Comparison of ENCODE assay signal across 13 mouse cellular contexts in the genomic region with DNA sequence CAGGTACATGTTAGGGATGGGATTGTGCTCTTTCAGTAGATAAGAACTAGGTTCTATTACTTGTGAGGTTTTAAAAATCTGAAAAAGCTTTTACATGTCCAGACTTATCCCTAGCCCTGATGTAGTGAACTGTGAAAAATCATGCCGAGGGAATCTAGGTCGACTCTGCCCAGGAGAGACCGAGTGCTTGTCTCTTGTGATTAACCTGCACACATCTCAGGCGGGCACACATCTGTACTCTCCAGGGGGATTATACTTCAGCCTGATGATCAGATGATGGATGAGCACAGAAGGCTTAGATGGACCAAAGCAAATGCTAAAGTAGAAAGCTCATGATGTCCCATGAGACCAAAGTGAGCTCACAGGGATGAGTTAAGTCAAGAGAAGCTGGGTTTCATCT.
"Had no signal": no experiment of that assay in that cellular context is flagged by ENCODE, and none has a peak within 500 bp of the region (broad histone marks: within the 10 kb centered on the region; RNA-seq: fewer than 3 reads in every experiment).

No protein-coding gene starts in this region.

- H3K9me3 ChIP-seq: kidney, embryonic 15.5 days; limb, embryonic 13.5 days; midbrain, embryonic 12.5 days; neural tube, embryonic 13.5 days; stomach, embryonic 15.5 days had no signal

- H3K27me3 ChIP-seq: kidney, embryonic 15.5 days; limb, embryonic 13.5 days; midbrain, embryonic 12.5 days; neural tube, embryonic 13.5 days; stomach, embryonic 15.5 days had no signal

- ATAC-seq: midbrain, embryonic 16.5 days had no signal

- DNase-seq: kidney, postnatal 14 days; left cerebral cortex, postnatal 4 days; lung, adult 18-20 months; right cerebral cortex, postnatal 4 days; thymus, adult 2 months; thymus, postnatal 25 days had no signal

- H3K4me2 ChIP-seq: kidney, embryonic 15.5 days; limb, embryonic 13.5 days; midbrain, embryonic 12.5 days; neural tube, embryonic 13.5 days; stomach, embryonic 15.5 days had no signal

- H3K27ac ChIP-seq: kidney, embryonic 15.5 days; limb, embryonic 13.5 days; liver, embryonic 14.5 days; midbrain, embryonic 12.5 days; neural tube, embryonic 13.5 days; stomach, embryonic 15.5 days had no signal

- H3K4me1 ChIP-seq: kidney, embryonic 15.5 days; limb, embryonic 13.5 days; midbrain, embryonic 12.5 days; stomach, embryonic 15.5 days had no signal

- H3K36me3 ChIP-seq: kidney, embryonic 15.5 days; limb, embryonic 13.5 days; midbrain, embryonic 12.5 days; neural tube, embryonic 13.5 days; stomach, embryonic 15.5 days had no signal

- H3K4me3 ChIP-seq: kidney, embryonic 15.5 days; limb, embryonic 13.5 days; midbrain, embryonic 12.5 days; neural tube, embryonic 13.5 days; stomach, embryonic 15.5 days had no signal

- H3K9ac ChIP-seq: kidney, embryonic 15.5 days; limb, embryonic 13.5 days; liver, embryonic 14.5 days; midbrain, embryonic 12.5 days; neural tube, embryonic 13.5 days; stomach, embryonic 15.5 days had no signal
